Mouse (Mus musculus): ENCODE results near the gene 2810408A11Rik.
"Not testable (repeated sequence)": the region's sequence is repeated elsewhere in the genome, so short reads cannot be mapped to it uniquely, and the experiment has no call there.

Gene 2810408A11Rik

GRCm38 (mm10) chr11:69881787-69882670 lies 18.8 kb downstream of the 2810408A11Rik start:
- DNase-seq (ENCODE audit: extremely low spot score, low spot score): no peak

DNA sequence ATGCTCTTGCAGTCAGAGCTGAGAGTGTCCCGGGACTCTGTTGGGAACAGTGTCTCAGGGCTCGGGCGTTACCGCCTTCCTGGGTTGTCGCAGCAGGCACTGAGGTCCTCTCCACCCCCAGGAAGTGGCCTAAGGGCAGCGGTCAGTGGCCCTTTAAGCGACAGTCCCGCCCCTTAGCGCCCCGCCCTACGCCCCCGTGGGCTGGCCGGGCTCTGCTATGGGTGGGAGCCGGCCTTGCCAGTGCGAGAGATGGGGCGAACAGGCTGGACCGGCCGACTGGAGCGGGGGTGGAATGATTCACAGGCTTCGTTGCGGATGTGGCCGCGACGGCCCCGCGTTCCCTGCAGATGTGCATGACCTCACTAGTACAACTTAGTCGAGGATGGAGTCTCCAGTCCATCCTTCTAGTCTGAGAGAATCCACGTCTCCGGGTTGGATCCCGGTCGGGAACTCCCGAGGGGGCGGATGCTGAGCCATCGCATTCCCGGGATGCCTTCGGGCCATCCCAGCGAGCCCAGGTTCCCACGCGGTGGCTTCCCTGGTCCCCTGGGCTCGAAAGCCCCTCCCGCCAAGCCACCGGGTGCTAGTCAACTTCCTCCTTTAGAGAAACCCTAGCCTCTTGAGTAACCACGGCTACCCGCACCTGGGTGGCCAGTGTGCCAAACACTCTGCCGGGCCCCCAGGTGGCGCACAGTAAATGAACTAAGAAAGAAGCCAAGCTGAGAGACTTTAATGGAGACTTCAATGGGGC lies 19.8 kb downstream of the 2810408A11Rik start, which contains the start of gene Kctd11:
Kctd11 (minus strand) TSS at position 554 of the 751 bp plus-strand sequence.
- DNase-seq (ENCODE audit: extremely low spot score, low spot score): peak; percentile 88

DNA sequence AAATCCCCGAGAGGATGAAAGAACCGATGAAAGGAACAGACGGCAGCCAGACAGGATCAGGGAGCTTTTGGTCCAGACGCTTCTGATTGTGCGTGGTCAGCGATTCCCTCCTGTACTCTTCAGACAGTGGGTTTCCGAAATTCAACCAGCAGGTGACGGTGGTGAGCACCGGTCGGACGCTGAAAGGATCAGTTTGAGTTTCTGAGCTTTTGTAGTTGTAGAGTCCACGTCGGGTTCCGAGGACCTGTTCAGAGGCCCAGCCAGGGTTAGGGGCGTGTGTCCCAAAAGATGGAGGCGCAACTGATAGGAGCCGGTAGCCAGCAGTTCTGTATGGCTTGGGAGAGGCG lies 20.3 kb downstream of the 2810408A11Rik start:
- DNase-seq (ENCODE audit: extremely low spot score, low spot score): no peak

- no peak for DNase-seq (ENCODE audit: extremely low spot score, low spot score)
Measured at GRCm38 (mm10) chr11:69879711-69880110, 21.1 kb downstream of the 2810408A11Rik start.

- no peak for DNase-seq (ENCODE audit: extremely low spot score, low spot score)
Measured at GRCm38 (mm10) chr11:69878952-69879351, 21.8 kb downstream of the 2810408A11Rik start.

DNA sequence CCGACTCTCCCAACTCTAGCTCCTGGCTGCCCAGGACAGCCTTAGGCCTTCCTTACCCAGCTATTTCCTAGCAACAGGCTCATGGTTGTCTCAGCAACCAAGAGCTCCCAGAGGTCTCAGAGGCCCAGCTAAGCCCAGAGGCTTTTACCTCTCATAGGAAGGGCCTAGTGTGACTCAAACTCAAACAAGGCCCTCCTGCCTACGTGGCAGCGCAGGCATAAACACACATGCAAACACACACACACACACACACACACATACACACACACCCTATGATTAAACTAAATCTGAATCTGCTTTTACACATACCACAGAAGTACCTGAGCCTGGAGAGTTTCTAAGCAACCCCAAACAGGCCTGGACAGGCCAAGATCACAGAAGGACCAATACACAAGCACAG lies 22.4 kb downstream of the 2810408A11Rik start:
- no peak for DNase-seq (ENCODE audit: extremely low spot score, low spot score)

DNA sequence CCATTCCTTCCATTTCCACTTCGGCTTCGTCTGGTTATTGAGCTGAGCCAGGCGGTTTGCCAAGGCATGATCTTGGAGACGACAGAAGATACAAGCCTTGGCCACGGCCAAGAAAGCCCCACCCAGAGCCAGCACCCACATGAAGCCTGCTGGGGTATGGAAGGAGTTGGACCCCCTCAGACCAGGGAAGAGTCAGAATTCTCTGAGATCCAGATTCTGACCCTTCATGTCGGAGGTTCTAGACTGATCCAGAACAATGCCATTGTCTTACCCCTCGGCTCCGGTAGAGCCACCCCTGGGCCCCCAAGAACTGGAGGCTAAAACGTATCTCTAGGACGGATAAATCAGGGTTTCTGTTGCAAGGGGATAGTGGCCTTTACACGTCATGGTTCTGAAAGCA lies 22.9 kb downstream of the 2810408A11Rik start, which contains the start of gene Tmem95:
Tmem95 (minus strand) TSS at position 141 of the 400 bp plus-strand sequence.
- no peak for DNase-seq (ENCODE audit: extremely low spot score, low spot score)

- peak; percentile 83 for DNase-seq (ENCODE audit: extremely low spot score, low spot score)
Measured at GRCm38 (mm10) chr11:69876867-69877266, 23.9 kb downstream of the 2810408A11Rik start.

DNA sequence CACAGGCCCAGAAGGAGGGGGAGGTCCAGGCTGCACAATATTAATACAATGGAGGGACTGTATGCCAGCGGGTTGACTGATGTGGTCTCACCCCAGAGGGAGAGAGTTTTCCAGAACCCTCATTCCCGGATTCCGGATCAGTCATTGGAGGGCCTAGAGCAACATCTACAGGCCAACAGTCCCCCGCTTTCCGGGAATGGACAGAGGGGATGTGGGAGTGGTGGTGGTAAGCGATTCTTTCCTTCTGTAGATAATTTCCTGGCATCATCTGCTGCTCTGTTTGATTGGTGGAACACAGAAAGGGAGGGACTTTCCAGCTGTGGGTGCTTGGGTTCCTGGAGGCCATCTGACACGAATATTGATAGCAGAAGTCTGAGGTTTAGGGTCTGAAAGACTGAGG lies 24.6 kb downstream of the 2810408A11Rik start:
- no peak for DNase-seq (ENCODE audit: extremely low spot score, low spot score)

GRCm38 (mm10) chr11:69872451-69872850 lies 28.3 kb downstream of the 2810408A11Rik start:
- DNase-seq (ENCODE audit: extremely low spot score, low spot score): no peak

DNA sequence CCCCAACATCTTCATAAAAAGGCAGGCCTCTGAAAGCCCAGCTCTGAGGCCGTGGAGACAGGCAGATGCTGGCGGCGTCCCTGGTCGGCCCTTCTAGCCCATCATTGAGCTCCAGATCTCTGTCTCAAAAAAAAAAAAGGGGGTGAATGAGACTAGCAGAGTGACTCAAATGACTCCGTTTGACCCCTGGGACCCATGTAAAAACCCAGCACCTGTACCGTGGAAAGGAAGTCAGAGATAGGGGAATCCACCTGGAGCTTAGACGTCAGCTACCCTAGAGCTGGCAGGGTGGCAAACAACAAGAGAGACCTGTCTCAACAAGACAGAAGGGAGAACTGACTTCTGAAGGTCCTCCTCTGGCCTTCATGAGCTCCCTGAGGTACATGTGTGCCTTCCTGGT lies 29.0 kb downstream of the 2810408A11Rik start:
- DNase-seq (ENCODE audit: extremely low spot score, low spot score): no peak

- DNase-seq (ENCODE audit: extremely low spot score, low spot score): no peak
Measured at GRCm38 (mm10) chr11:69870289-69871069, 30.3 kb downstream of the 2810408A11Rik start.

DNA sequence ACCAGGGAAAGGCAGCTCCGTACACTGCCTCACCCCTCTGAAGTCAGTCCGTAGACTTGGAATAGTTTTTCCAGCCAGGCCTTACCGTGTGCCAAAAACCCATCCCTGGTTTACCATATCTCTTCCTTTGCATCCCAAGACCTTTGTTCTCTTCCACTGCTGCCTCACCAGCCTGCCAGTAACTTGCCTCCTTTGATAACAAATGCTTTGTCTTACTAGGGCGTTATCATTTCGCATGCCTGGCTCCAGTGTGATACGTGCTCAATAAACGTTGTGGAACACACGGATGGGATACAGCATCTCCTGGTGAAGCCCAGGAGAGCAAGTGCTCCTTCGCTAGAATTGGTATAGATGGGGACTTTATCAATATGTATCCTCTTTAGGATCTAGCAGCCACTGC lies 33.5 kb downstream of the 2810408A11Rik start:
- no peak for DNase-seq (ENCODE audit: extremely low spot score, low spot score)

DNA sequence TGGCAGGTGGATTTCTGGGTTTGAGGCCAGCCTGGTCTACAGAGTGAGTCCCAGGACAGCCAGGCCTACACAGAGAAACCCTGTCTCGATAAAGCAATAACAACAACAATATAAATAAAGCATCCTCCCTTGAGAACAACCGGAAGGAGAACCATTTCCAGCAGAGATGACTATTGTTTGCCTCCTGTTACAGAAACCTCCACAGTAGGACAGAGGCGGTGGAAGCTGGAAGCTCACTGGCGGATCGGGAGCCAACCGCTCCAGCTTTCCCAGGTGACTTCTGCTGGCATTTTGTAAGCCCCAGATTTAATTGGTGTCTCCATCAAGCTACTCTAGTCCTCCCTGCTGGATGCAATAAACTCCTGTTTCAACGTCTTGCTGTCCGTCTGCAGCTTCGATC lies 35.2 kb downstream of the 2810408A11Rik start:
- DNase-seq (ENCODE audit: extremely low spot score, low spot score): no peak

GRCm38 (mm10) chr11:69864138-69864860 lies 36.5 kb downstream of the 2810408A11Rik start:
- DNase-seq (ENCODE audit: extremely low spot score, low spot score): no peak

GRCm38 (mm10) chr11:69863729-69864128 lies 37.1 kb downstream of the 2810408A11Rik start:
- not testable (repeated sequence) for DNase-seq (ENCODE audit: extremely low spot score, low spot score)

GRCm38 (mm10) chr11:69858113-69858998 lies 42.4 kb downstream of the 2810408A11Rik start, which contains the start of gene Tnk1:
Gene Tnk1 (minus strand): TSS chr11:69858730.
- no peak for DNase-seq (ENCODE audit: extremely low spot score, low spot score)

GRCm38 (mm10) chr11:69855347-69855746 lies 45.4 kb downstream of the 2810408A11Rik start:
- peak; percentile 56 for DNase-seq (ENCODE audit: extremely low spot score, low spot score)

- DNase-seq (ENCODE audit: extremely low spot score, low spot score): no peak
Measured at GRCm38 (mm10) chr11:69854680-69855079, 46.1 kb downstream of the 2810408A11Rik start.

DNA sequence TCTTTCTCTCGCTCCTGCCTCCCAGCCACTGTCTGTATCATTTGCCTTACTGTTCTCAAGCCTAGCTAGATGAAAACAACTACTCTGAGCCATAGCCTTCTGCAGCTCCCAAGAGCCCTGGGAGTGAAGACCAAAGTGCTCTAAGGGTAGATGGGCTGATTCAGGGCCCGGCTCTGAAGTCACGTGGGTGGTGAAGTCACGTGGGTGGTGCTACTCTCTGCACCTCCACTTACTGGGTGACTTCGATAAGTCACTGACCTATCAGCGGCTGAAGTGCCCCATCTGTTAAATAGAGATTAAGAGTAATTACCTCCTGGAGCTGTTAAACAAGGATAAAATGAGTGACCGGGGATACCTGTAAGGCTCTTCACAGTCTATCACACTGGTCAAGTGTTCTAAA lies 46.8 kb downstream of the 2810408A11Rik start:
- DNase-seq (ENCODE audit: extremely low spot score, low spot score): no peak
